Mouse (Mus musculus): ENCODE results near the gene Ube2e2.
"Not testable (repeated sequence)": the region's sequence is repeated elsewhere in the genome, so short reads cannot be mapped to it uniquely, and the experiment has no call there.

The Ube2e2 gene

DNA sequence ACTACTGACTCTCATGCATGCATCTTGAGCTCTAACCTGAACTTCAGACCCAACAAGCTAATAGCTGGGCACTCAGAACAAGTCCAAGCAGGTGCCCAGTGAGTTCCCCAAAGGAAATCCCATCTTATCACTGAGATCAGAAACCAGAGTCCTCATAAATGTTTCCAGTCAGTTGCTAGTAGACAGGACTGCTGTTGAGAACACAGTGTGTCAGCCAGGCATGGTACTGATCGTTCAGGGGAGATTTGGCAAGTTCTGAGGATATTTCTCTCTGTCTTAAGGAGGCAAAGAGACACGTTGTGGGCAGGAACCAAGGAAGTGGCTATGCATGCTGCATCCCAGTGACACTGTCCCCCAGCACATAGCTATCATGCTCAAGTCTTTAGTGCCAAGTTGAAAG is 275.5 kb downstream of the Ube2e2 start:
- no peak for DNase-seq (ENCODE audit: low spot score)

- DNase-seq (ENCODE audit: low spot score), result no peak
Measured at GRCm38 (mm10) chr14:18601927-18602326, 292.1 kb downstream of the Ube2e2 start.

DNA sequence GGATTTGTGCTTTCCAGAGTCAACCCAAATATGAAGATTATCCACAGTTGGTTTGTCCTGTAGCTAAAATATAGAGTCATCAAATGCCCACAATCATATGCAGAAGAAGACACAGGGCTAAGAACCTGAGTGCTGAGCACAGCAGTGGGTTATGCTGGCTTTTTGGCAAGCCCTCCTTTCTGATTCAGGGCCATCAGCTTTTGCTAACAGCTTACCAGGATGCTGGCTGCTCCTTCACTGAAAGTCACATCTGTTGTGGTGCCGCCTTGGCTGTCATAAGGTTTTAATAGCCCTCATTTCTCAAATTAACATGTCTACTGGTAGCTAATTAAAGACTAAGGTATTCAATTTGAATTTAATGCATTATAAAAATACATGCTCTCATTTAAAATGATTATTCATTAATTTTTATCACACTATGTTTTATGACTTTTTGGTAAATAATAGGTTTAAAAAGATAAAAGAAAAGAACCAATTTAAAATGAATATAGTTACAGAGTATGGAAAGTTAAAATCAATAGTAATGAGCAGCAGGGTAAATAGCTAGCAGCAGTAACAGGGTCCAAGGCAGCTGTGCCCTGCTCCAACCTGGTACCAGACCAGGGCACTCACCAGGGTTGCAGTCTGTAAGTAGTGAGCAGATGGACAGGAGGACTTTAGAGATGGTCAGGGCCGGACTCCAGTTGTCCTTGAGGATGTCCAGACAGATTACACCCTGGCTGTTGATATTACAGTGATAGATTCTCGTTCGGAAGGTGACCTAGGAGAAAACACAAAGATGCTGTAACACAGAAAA is 307.6 kb downstream of the Ube2e2 start:
- no peak for DNase-seq (ENCODE audit: low spot score)

DNA sequence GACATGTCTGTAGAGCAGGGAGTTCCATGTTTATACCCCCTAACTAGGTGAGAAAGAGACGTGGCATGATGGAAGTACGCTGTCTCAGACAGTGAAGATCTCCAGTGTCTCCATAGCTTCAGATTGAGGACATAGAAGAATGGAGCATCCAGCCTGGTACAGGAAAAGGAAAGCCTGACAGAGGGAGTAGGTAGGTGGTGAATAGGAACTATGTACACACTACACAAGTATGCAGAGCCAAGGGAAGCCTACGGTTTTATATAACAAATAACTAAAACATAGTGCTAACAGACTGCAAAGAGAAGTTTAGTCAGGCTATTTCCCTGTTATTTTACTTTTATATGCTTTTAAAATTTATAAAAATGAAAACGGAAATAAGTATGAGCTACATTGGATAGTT is 312.3 kb downstream of the Ube2e2 start:
- no peak for DNase-seq (ENCODE audit: low spot score)

GRCm38 (mm10) chr14:18574756-18575155 is 319.3 kb downstream of the Ube2e2 start:
- no peak for DNase-seq (ENCODE audit: low spot score)

DNA sequence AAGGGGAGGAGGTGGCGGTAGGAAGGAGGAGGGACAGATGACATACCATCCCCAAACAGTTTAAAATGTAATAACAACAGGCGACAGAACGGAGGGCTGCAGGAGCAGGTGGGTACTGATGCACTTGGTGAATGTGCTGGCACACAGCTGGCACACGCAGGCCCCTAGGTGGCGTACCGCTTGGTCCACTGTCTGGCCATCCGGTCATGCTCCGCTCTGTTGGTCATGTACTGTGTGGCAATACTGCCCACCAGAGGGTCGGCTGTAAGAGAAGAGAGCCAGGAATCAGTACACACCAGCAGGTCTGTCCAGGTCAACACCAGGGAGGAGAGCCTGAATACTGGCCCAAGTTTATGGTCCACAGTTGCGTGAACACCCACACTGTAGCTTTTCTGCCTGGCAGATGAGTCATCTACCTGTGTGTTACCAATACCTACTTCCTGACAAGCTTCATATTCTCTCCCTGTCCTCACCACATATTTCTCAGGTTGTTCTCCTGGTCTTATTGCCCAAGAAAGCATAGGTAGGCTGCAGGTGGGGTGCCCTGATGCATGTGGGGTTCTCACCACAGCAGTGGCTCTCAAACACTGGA is 319.8 kb downstream of the Ube2e2 start:
- DNase-seq (ENCODE audit: low spot score), result no peak

DNA sequence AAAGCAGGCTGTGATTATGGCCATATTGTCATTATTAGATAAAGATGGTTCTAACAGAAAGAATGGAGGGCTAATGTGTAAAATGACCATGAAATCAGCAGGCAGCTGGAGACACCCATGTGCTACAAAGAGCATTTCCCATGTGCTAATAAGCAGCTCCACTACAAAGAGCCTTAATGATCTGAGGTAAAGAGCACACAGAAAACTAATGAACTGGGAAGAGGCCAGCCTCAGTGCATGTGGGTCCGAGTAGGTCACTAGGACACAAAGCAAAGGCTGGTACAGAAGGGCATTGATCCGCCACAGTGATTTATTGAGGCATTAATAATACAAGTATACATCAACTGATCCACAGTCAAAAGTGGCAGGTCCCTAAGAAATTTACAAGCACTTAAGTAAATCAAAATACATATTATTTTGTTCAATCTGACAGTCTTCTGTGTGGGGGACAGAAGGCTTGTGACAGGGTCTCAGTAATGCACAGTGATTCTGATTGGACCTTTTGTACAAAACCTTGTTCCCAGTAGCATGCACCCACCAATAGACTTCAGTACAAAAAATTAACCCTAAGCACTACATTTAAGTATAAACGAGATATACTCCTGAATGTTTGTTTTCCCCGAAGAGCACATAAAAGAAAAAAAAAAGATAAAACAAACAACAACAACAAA is 320.6 kb downstream of the Ube2e2 start:
- DNase-seq (ENCODE audit: low spot score), result no peak

GRCm38 (mm10) chr14:18572852-18573251 is 321.2 kb downstream of the Ube2e2 start:
- DNase-seq (ENCODE audit: low spot score), result no peak

DNA sequence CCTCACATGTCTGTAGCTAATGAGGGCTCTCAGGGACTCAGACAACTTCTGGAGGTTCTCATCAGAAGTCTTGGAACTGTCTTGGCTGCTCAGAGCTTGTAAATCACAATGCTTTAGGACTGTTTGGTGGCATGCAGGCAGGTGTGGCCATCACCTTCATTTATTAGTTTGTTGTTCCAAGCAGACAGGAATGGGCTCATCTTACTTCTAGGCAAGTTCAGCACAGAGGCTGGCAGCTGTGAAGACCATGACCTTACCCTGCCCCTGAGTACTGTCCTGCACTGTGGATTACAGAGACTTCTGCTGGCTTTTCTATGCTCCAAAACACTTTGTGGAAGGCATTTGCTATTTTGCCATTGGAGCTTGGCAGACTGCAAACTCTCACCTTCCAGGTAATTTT is 324.5 kb downstream of the Ube2e2 start:
- no peak for DNase-seq (ENCODE audit: low spot score)

GRCm38 (mm10) chr14:18564999-18565398 is 329.1 kb downstream of the Ube2e2 start:
- peak; percentile 63 for DNase-seq (ENCODE audit: low spot score)

DNA sequence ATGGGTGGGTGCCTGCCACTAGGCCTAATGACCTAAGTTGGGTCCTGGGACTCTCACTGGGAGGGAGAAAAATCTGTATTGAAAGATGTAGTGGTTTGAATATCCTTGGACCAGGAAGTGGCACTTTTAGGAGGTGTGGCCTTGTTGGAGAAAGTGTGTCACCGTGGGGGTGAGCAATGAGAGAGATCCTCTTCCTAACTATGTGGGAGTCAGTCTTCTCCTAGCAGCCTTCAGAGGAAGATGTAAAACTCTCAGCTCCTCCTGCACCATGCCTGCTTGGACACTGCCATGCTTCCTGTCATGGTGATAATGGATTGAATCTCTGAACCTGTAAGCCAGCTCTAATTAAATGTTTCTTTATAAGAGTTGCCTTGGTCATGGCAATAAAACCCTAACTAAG is 338.8 kb downstream of the Ube2e2 start:
- DNase-seq (ENCODE audit: low spot score), result no peak

GRCm38 (mm10) chr14:18554627-18554988 is 339.5 kb downstream of the Ube2e2 start:
- DNase-seq (ENCODE audit: low spot score), result no peak

GRCm38 (mm10) chr14:18553987-18554626 is 340.0 kb downstream of the Ube2e2 start:
- DNase-seq (ENCODE audit: low spot score), result no peak

- DNase-seq (ENCODE audit: low spot score), result no peak
Measured at GRCm38 (mm10) chr14:18547541-18547940, 346.5 kb downstream of the Ube2e2 start.

DNA sequence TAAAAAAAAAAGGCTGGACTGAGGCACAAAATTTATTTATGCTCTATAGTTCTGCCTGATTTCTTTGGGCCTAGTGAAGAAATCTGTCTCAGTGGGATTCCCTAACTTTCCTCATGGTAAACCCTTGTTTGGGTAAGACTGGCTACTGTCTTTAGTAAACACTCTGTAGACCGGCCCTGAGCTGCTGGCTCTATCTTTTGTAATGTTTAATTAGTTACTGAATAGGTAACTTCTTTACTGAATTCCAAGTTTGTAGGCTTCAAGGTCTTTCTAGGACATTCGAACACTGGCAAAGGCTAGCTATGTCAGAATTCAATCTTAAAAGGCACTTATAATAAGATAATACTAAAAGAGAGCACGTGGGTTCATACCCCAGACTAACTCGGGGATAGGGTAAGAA is 355.0 kb downstream of the Ube2e2 start:
- DNase-seq (ENCODE audit: low spot score), result not testable (repeated sequence)

- no peak for DNase-seq (ENCODE audit: low spot score)
Measured at GRCm38 (mm10) chr14:18530899-18531298, 363.2 kb downstream of the Ube2e2 start.

GRCm38 (mm10) chr14:18530496-18530895 is 363.6 kb downstream of the Ube2e2 start:
- no peak for DNase-seq (ENCODE audit: low spot score)
